Mouse (Mus musculus) MEL (cell line): ENCODE results near the gene Tspan9. TPM values are rescaled to one million over a fixed set of nuclear protein-coding genes. Genes with fewer than 3 reads are reported as not detected.

Source experiments
- DNase-seq: peaks from one replicate; pipeline ENCODE4 v3.0.0; 2011; ENCODE audit warnings: low read depth, low spot score
- H3K27ac ChIP-seq: 2 replicates; pipeline ENCODE4 v1.5.1; 2012; ENCODE audit warnings: low read depth, mild to moderate bottlenecking, control low read depth, low read length, moderate library complexity; ENCODE audit not compliant: control insufficient read depth
- H3K27me3 ChIP-seq, 2 experiments: fragments of 150-350 bp in 1 of 2; sonication (generic) in 1 of 2; 2 replicates each; pipeline ENCODE4 v1.6.1; 2012; ENCODE audit warnings: low read length in 2 of 2, mild to moderate bottlenecking in 2 of 2, improper control_type of control experiment in 1 of 2, moderate library complexity in 1 of 2; ENCODE audit not compliant: insufficient read depth in 2 of 2, control insufficient read depth in 1 of 2
- H3K36me3 ChIP-seq, 2 experiments: 2 replicates each; pipeline ENCODE4 v1.6.1; 2012 to 2014; ENCODE audit warnings: low read length in 2 of 2, improper control_type of control experiment in 1 of 2, inconsistent platforms in 1 of 2, mild to moderate bottlenecking in 1 of 2; ENCODE audit not compliant: insufficient read depth in 2 of 2, control insufficient read depth in 1 of 2
- H3K4me1 ChIP-seq, 2 experiments: fragments of 150-350 bp in 1 of 2; sonication (generic) in 1 of 2; 2 replicates each; pipeline ENCODE4 v1.6.1; 2012; ENCODE audit warnings: low read length in 2 of 2, improper control_type of control experiment in 1 of 2, mild to moderate bottlenecking in 1 of 2; ENCODE audit not compliant: insufficient read depth in 2 of 2, control insufficient read depth in 1 of 2
- H3K4me3 ChIP-seq, 2 experiments: fragments of 150-350 bp in 1 of 2; sonication (generic) in 1 of 2; 2 replicates each; pipeline ENCODE4 v1.5.1; 2012; ENCODE audit warnings: low read depth in 2 of 2, low read length in 2 of 2, mild to moderate bottlenecking in 2 of 2, moderate library complexity in 2 of 2, control low read depth in 1 of 2, improper control_type of control experiment in 1 of 2; ENCODE audit not compliant: control insufficient read depth in 1 of 2, insufficient read depth in 1 of 2
- H3K79me2 ChIP-seq: 2 replicates; pipeline ENCODE4 v1.6.1; 2012; ENCODE audit warnings: mild to moderate bottlenecking, low read length, moderate library complexity; ENCODE audit not compliant: control insufficient read depth, poor library complexity, insufficient read depth
- H3K9ac ChIP-seq: 2 replicates; pipeline ENCODE4 v1.6.1; 2012; ENCODE audit warnings: low read depth, mild to moderate bottlenecking, control low read depth, low read length, moderate library complexity; ENCODE audit not compliant: control insufficient read depth, poor library complexity, severe bottlenecking
- H3K9me3 ChIP-seq: fragments of 150-350 bp; sonication (generic); replicated peaks from 2 replicates; pipeline ENCODE4 v1.6.1; 2012; ENCODE audit warnings: mild to moderate bottlenecking, low read length, improper control_type of control experiment, moderate library complexity; ENCODE audit not compliant: insufficient read depth
- BHLHE40 ChIP-seq: IDR thresholded peaks from 2 replicates; pipeline ENCODE4 v1.6.1; 2012; ENCODE audit warnings: low read depth, mild to moderate bottlenecking, inconsistent platforms, low read length, improper control_type of control experiment, borderline replicate concordance
- CHD1 ChIP-seq: IDR thresholded peaks from 2 replicates; pipeline ENCODE4 v1.6.1; 2012; ENCODE audit warnings: low read depth, mild to moderate bottlenecking, inconsistent platforms, low read length, improper control_type of control experiment
- CTCF ChIP-seq, 3 experiments: IDR thresholded peaks in 2 of 3; conservative IDR thresholded peaks in 1 of 3; 2 replicates each; pipeline ENCODE4 v1.5.1; 2011 to 2012; ENCODE audit warnings: low read length in 3 of 3, low read depth in 2 of 3, mild to moderate bottlenecking in 2 of 3, improper control_type of control experiment in 1 of 3, inconsistent platforms in 1 of 3, mixed read lengths in 1 of 3, moderate library complexity in 1 of 3; ENCODE audit not compliant: control insufficient read depth in 1 of 3, insufficient read depth in 1 of 3, poor library complexity in 1 of 3, severe bottlenecking in 1 of 3
- ELF1 ChIP-seq: IDR thresholded peaks from 2 replicates; pipeline ENCODE4 v1.6.1; 2014; ENCODE audit warnings: low read depth, mild to moderate bottlenecking, inconsistent platforms, low read length, improper control_type of control experiment, moderate library complexity
- EP300 ChIP-seq, 2 experiments: IDR thresholded peaks; 2 replicates each; pipeline ENCODE4 v1.6.1; 2011; ENCODE audit warnings: improper control_type of control experiment in 2 of 2, low read length in 2 of 2, low read depth in 1 of 2, mild to moderate bottlenecking in 1 of 2
- ETS1 ChIP-seq: IDR thresholded peaks from 2 replicates; pipeline ENCODE4 v1.6.1; 2012; ENCODE audit warnings: low read depth, mild to moderate bottlenecking, inconsistent platforms, low read length, improper control_type of control experiment, moderate library complexity
- GATA1 ChIP-seq: IDR thresholded peaks from 2 replicates; pipeline ENCODE4 v1.6.1; 2011; ENCODE audit warnings: low read depth, low read length, improper control_type of control experiment
- HCFC1 ChIP-seq: IDR thresholded peaks from 2 replicates; pipeline ENCODE4 v1.6.1; 2012; ENCODE audit warnings: low read depth, mild to moderate bottlenecking, inconsistent platforms, low read length, improper control_type of control experiment, moderate library complexity
- JUND ChIP-seq: IDR thresholded peaks from 2 replicates; pipeline ENCODE4 v1.6.1; 2011; ENCODE audit warnings: low read depth, mild to moderate bottlenecking, improper control_type of control experiment, low read length
- MAFK ChIP-seq: IDR thresholded peaks from 2 replicates; pipeline ENCODE4 v1.6.1; 2011; ENCODE audit warnings: low read depth, mild to moderate bottlenecking, low read length, improper control_type of control experiment, borderline replicate concordance
- MAZ ChIP-seq: IDR thresholded peaks from 2 replicates; pipeline ENCODE4 v1.6.1; 2012; ENCODE audit warnings: low read depth, mild to moderate bottlenecking, inconsistent platforms, low read length, improper control_type of control experiment
- MEF2A ChIP-seq: IDR thresholded peaks from 2 replicates; pipeline ENCODE4 v1.6.1; 2014; ENCODE audit warnings: low read depth, mild to moderate bottlenecking, inconsistent platforms, low read length, improper control_type of control experiment; ENCODE audit not compliant: poor library complexity, insufficient replicate concordance, severe bottlenecking; ENCODE audit errors: extremely low read depth
- MYC ChIP-seq: IDR thresholded peaks from 2 replicates; pipeline ENCODE4 v1.6.1; 2011; ENCODE audit warnings: low read depth, mild to moderate bottlenecking, low read length, improper control_type of control experiment, moderate library complexity
- POLR2A ChIP-seq, 2 experiments: IDR thresholded peaks; 2 replicates each; pipeline ENCODE4 v1.6.1; 2011 to 2012; ENCODE audit warnings: low read length in 2 of 2, mild to moderate bottlenecking in 2 of 2, control low read depth in 1 of 2, improper control_type of control experiment in 1 of 2, low read depth in 1 of 2, moderate library complexity in 1 of 2; ENCODE audit not compliant: control insufficient read depth in 1 of 2, insufficient read depth in 1 of 2, poor library complexity in 1 of 2
- SIN3A ChIP-seq: IDR thresholded peaks from 2 replicates; pipeline ENCODE4 v1.6.1; 2012; ENCODE audit warnings: low read length, improper control_type of control experiment, inconsistent platforms
- SMC3 ChIP-seq: IDR thresholded peaks from 2 replicates; pipeline ENCODE4 v1.6.1; 2011; ENCODE audit warnings: low read depth, low read length, improper control_type of control experiment
- TAL1 ChIP-seq: IDR thresholded peaks from 2 replicates; pipeline ENCODE4 v1.6.1; 2012; ENCODE audit warnings: mild to moderate bottlenecking, inconsistent platforms, low read length, moderate library complexity, mixed read lengths
- UBTF ChIP-seq: IDR thresholded peaks from 2 replicates; pipeline ENCODE4 v1.6.1; 2012; ENCODE audit warnings: low read depth, mild to moderate bottlenecking, inconsistent platforms, low read length, improper control_type of control experiment, moderate library complexity, borderline replicate concordance; ENCODE audit not compliant: insufficient read depth
- USF2 ChIP-seq, 2 experiments: IDR thresholded peaks; 2 replicates each; pipeline ENCODE4 v1.6.1; 2011 to 2012; ENCODE audit warnings: improper control_type of control experiment in 2 of 2, low read length in 2 of 2, borderline replicate concordance in 1 of 2, inconsistent platforms in 1 of 2, low read depth in 1 of 2, mild to moderate bottlenecking in 1 of 2; ENCODE audit not compliant: insufficient read depth in 1 of 2
- ZC3H11A ChIP-seq: IDR thresholded peaks from 2 replicates; pipeline ENCODE4 v1.6.1; 2012; ENCODE audit warnings: low read depth, mild to moderate bottlenecking, inconsistent platforms, low read length, improper control_type of control experiment
- ZKSCAN1 ChIP-seq: IDR thresholded peaks from 2 replicates; pipeline ENCODE4 v1.6.1; 2012; ENCODE audit warnings: low read depth, mild to moderate bottlenecking, inconsistent platforms, low read length, improper control_type of control experiment, moderate library complexity
- polyA plus RNA-seq, 2 experiments: library from polyadenylated mRNA; stranded (reverse) in 1 of 2; unstranded in 1 of 2; fragments of >175 nt in 1 of 2; fragments of >200 nt in 1 of 2; gene quantifications; 2 replicates each; pipeline versions ENCODE4 v1.2.1 to v1.2.4; 2012; ENCODE audit warnings: low replicate concordance in 2 of 2, low read depth in 1 of 2; ENCODE audit not compliant: insufficient read length in 2 of 2, insufficient read depth in 1 of 2, missing spikeins in 1 of 2
- total RNA-seq: library from RNA; depleted of rRNA; stranded (reverse); fragments of 300-350 nt; gene quantifications from 2 replicates; pipeline ENCODE4 v1.2.3, GENCODE M21; 2012

Gene Tspan9
- total and polyA plus RNA-seq, 3 experiments: 0.08 to 3.4 TPM; not detected in 1

DNA sequence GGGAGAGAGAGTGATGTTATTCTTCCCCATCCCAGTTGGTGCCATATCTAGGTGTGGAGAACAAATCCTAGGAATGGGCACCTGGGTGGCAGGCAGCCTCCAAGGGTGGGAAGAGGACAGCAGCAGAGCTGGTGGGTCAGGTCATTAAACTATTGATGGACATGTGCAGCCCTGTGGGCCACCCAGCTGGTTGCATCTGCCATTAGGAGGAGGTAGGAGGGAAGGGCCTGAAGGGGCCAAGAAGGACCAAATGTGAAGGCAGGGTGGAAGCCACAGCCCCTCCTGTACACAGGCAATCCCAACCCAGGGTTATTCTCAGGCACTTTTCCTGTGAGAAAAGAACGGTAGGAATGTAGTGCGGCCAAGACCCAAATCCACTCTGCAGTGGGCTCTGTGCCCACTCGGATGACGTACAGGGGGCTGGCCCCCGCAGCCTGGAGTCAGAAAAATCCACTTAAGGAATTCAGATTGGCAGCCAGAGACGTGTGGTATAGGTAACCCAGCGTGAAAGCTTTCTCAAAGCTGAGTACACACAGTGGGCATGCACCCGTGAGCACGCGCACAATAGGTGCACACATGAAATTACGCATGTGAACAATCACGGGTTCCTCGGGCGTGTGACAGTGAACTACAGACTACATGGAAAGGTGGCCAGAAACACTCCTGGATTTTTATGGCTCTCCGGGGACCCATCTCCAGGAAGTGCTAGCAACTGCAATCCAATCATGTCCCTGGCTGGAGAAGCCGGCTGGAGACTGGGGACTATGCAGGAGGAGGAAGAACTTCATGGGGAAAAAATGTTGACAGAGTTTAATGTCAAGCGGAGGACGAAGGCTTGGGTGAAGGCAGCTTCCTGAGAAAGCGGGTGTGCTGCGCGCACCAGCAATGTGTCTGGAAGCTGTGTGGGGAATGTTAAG, 67.0 kb downstream of the Tspan9 start:
- H3K79me2 ChIP-seq: no peaks in the 10 kb centered on the region
- H3K4me3 ChIP-seq: no peak overlapping the region
- H3K27me3 ChIP-seq: no peaks in the 10 kb centered on the region
- no peaks in the 10 kb centered on the region for H3K36me3 ChIP-seq
- H3K9ac ChIP-seq: no peak overlapping the region
- no peak for TF ChIP-seq MAFK
- TF ChIP-seq GATA1: no peak
- TF ChIP-seq ETS1: no peak
- TF ChIP-seq TAL1: no peak
- no peak for TF ChIP-seq SMC3
- TF ChIP-seq ZC3H11A: no peak
- TF ChIP-seq, all 39 proteins: peak for 0
- Histone ChIP-seq H3K9me3 (no peaks in the 10 kb centered on the region), H3K4me1 (no peaks in the 10 kb centered on the region), H3K27ac (no peak overlapping the region)
- no peak for DNase-seq

GRCm38 (mm10) chr6:128075453-128076003, 67.9 kb downstream of the Tspan9 start:
- no peak overlapping the region for H3K9ac ChIP-seq

GRCm38 (mm10) chr6:128070921-128071558, 72.4 kb downstream of the Tspan9 start:
- TF ChIP-seq SIN3A (no peak), USF2 (IDR thresholded peaks at IDR 0.05; ENCODE audit: borderline replicate concordance in 1 of 2, insufficient read depth in 1 of 2, low read depth in 1 of 2, low read length in 2 of 2) (no peak), ZKSCAN1 (no peak), CHD1 (no peak), POLR2A (IDR thresholded peaks at IDR 0.05; ENCODE audit: control insufficient read depth in 1 of 2, insufficient read depth in 1 of 2, low read depth in 1 of 2, low read length in 2 of 2, poor library complexity in 1 of 2) (no peak), MAZ (no peak), MYC (no peak), UBTF (no peak), BHLHE40 (no peak), JUND (no peak), EP300 (IDR thresholded peaks at IDR 0.05; ENCODE audit: low read depth in 1 of 2, low read length in 2 of 2) (no peak), MEF2A (no peak), HCFC1 (no peak), ELF1 (no peak), ZC3H11A (no peak), CTCF (IDR thresholded peaks at IDR 0.05 in 2 of 3, conservative IDR thresholded peaks at IDR 0.05 in 1 of 3; ENCODE audit: control insufficient read depth in 1 of 3, insufficient read depth in 1 of 3, low read depth in 2 of 3, low read length in 3 of 3, poor library complexity in 1 of 3, severe bottlenecking in 1 of 3) (no peak)
- Histone ChIP-seq H3K4me3 (no peak overlapping the region), H3K27me3 (no peaks in the 10 kb centered on the region), H3K27ac (no peak overlapping the region), H3K79me2 (no peaks in the 10 kb centered on the region), H3K36me3 (no peaks in the 10 kb centered on the region), H3K9ac (no peak overlapping the region), H3K9me3 (no peaks in the 10 kb centered on the region), H3K4me1 (no peaks in the 10 kb centered on the region)
- no peak for DNase-seq

More at GRCm38 (mm10) chr6:128075453-128076003, 67.9 kb downstream of the Tspan9 start:
- Histone ChIP-seq H3K9me3 (no peaks in the 10 kb centered on the region), H3K4me3 (no peak overlapping the region), H3K79me2 (no peaks in the 10 kb centered on the region), H3K27ac (no peak overlapping the region), H3K27me3 (no peaks in the 10 kb centered on the region), H3K36me3 (no peaks in the 10 kb centered on the region), H3K4me1 (no peaks in the 10 kb centered on the region)
- DNase-seq: no peak
- no peak for TF ChIP-seq ZC3H11A
- TF ChIP-seq, all 39 proteins: peak for 0
